Mouse (Mus musculus): ENCODE results near the gene Tmem262. TPM values are rescaled to one million over a fixed set of nuclear protein-coding genes. Genes with fewer than 3 reads are reported as not detected.

The Tmem262 gene
- polyA plus RNA-seq, 1 experiment: 0.13 TPM

- H3K4me3 ChIP-seq: no peak overlapping the region
- peaks cover 3% of the 10 kb centered on the region for H3K36me3 ChIP-seq (ENCODE audit: control insufficient read depth, insufficient read depth)
- no peaks in the 10 kb centered on the region for H3K27me3 ChIP-seq (ENCODE audit: control insufficient read depth, insufficient read depth, insufficient read length)
- H3K4me2 ChIP-seq (ENCODE audit: low read depth): no peak overlapping the region
- peaks cover 5% of the 10 kb centered on the region for H3K79me2 ChIP-seq (ENCODE audit: control insufficient read depth, insufficient read depth)
- no peak overlapping the region for H3ac ChIP-seq (ENCODE audit: control insufficient read depth, insufficient read length)
- TF ChIP-seq POLR2A (IDR thresholded peaks at IDR 0.05; ENCODE audit: insufficient read length, low read depth) (no peak), CEBPB (IDR thresholded peaks at IDR 0.05; ENCODE audit: insufficient read depth, poor library complexity, severe bottlenecking) (no peak), E2F4 (IDR thresholded peaks at IDR 0.05; ENCODE audit: insufficient read depth) (no peak), REST (IDR thresholded peaks at IDR 0.05; ENCODE audit: insufficient read depth, insufficient read length) (no peak), MYOG (IDR thresholded peaks at IDR 0.05; ENCODE audit: control insufficient read depth in 1 of 3, insufficient read depth in 1 of 3, insufficient read length in 2 of 3, low read depth in 2 of 3) (no peak), TCF12 (IDR thresholded peaks at IDR 0.05; ENCODE audit: insufficient read depth, poor library complexity, severe bottlenecking) (no peak), TCF3 (IDR thresholded peaks at IDR 0.05; ENCODE audit: insufficient read length, low read depth) (no peak), POLR2AphosphoS2 (IDR thresholded peaks at IDR 0.05; ENCODE audit: insufficient read length, low read depth) (no peak), MAX (IDR thresholded peaks at IDR 0.05; ENCODE audit: low read depth) (no peak), MYOD1 (IDR thresholded peaks at IDR 0.05; ENCODE audit: control insufficient read depth in 1 of 3, insufficient read length in 2 of 3, low read depth in 2 of 3) (no peak), USF1 (IDR thresholded peaks at IDR 0.05; ENCODE audit: low read depth) (no peak), SRF (IDR thresholded peaks at IDR 0.05; ENCODE audit: control insufficient read depth, insufficient read length, low read depth) (no peak)
These were observed 10.9 kb upstream of the Tmem262 start for GRCm38 (mm10) chr19:6068951-6069350.

- no peak for TF ChIP-seq REST (IDR thresholded peaks at IDR 0.05; ENCODE audit: insufficient read depth, insufficient read length)
- no peak for TF ChIP-seq SRF (IDR thresholded peaks at IDR 0.05; ENCODE audit: control insufficient read depth, insufficient read length, low read depth)
- Histone ChIP-seq H3K36me3 (ENCODE audit: control insufficient read depth, insufficient read depth) (peaks cover 3% of the 10 kb centered on the region), H3K79me2 (ENCODE audit: control insufficient read depth, insufficient read depth) (peaks cover 5% of the 10 kb centered on the region), H3K27me3 (ENCODE audit: control insufficient read depth, insufficient read depth, insufficient read length) (no peaks in the 10 kb centered on the region), H3K4me3 (no peak overlapping the region), H3ac (ENCODE audit: control insufficient read depth, insufficient read length) (no peak overlapping the region), H3K4me2 (ENCODE audit: low read depth) (no peak overlapping the region)
These were observed 10.0 kb upstream of the Tmem262 start for GRCm38 (mm10) chr19:6069851-6070250.

- H3K4me3 ChIP-seq: no peak overlapping the region
- no peak overlapping the region for H3K4me2 ChIP-seq (ENCODE audit: low read depth)
- TF ChIP-seq POLR2AphosphoS2 (IDR thresholded peaks at IDR 0.05; ENCODE audit: insufficient read length, low read depth) (no peak), USF1 (IDR thresholded peaks at IDR 0.05; ENCODE audit: low read depth) (no peak), REST (IDR thresholded peaks at IDR 0.05; ENCODE audit: insufficient read depth, insufficient read length) (no peak), CEBPB (IDR thresholded peaks at IDR 0.05; ENCODE audit: insufficient read depth, poor library complexity, severe bottlenecking) (no peak), MAX (IDR thresholded peaks at IDR 0.05; ENCODE audit: low read depth) (no peak), MYOG (IDR thresholded peaks at IDR 0.05; ENCODE audit: control insufficient read depth in 1 of 3, insufficient read depth in 1 of 3, insufficient read length in 2 of 3, low read depth in 2 of 3) (no peak), TCF3 (IDR thresholded peaks at IDR 0.05; ENCODE audit: insufficient read length, low read depth) (no peak), E2F4 (IDR thresholded peaks at IDR 0.05; ENCODE audit: insufficient read depth) (no peak), SRF (IDR thresholded peaks at IDR 0.05; ENCODE audit: control insufficient read depth, insufficient read length, low read depth) (no peak), POLR2A (IDR thresholded peaks at IDR 0.05; ENCODE audit: insufficient read length, low read depth) (no peak)
- H3ac ChIP-seq (ENCODE audit: control insufficient read depth, insufficient read length): no peak overlapping the region
- peaks cover 3% of the 10 kb centered on the region for H3K36me3 ChIP-seq (ENCODE audit: control insufficient read depth, insufficient read depth)
- peaks cover 11% of the 10 kb centered on the region for H3K79me2 ChIP-seq (ENCODE audit: control insufficient read depth, insufficient read depth)
- no peaks in the 10 kb centered on the region for H3K27me3 ChIP-seq (ENCODE audit: control insufficient read depth, insufficient read depth, insufficient read length)
These were observed 9.1 kb upstream of the Tmem262 start for GRCm38 (mm10) chr19:6070571-6071250.

- peaks cover 3% of the 10 kb centered on the region for H3K36me3 ChIP-seq (ENCODE audit: control insufficient read depth, insufficient read depth)
- TF ChIP-seq MYOG (IDR thresholded peaks at IDR 0.05; ENCODE audit: control insufficient read depth in 1 of 3, insufficient read depth in 1 of 3, insufficient read length in 2 of 3, low read depth in 2 of 3) (no peak), MYOD1 (IDR thresholded peaks at IDR 0.05; ENCODE audit: control insufficient read depth in 1 of 3, insufficient read length in 2 of 3, low read depth in 2 of 3) (no peak), REST (IDR thresholded peaks at IDR 0.05; ENCODE audit: insufficient read depth, insufficient read length) (no peak), POLR2A (IDR thresholded peaks at IDR 0.05; ENCODE audit: insufficient read length, low read depth) (no peak), TCF12 (IDR thresholded peaks at IDR 0.05; ENCODE audit: insufficient read depth, poor library complexity, severe bottlenecking) (no peak), MAX (IDR thresholded peaks at IDR 0.05; ENCODE audit: low read depth) (no peak), CEBPB (IDR thresholded peaks at IDR 0.05; ENCODE audit: insufficient read depth, poor library complexity, severe bottlenecking) (no peak), POLR2AphosphoS2 (IDR thresholded peaks at IDR 0.05; ENCODE audit: insufficient read length, low read depth) (no peak), SRF (IDR thresholded peaks at IDR 0.05; ENCODE audit: control insufficient read depth, insufficient read length, low read depth) (no peak), TCF3 (IDR thresholded peaks at IDR 0.05; ENCODE audit: insufficient read length, low read depth) (no peak), USF1 (IDR thresholded peaks at IDR 0.05; ENCODE audit: low read depth) (no peak), E2F4 (IDR thresholded peaks at IDR 0.05; ENCODE audit: insufficient read depth) (no peak)
- no peak overlapping the region for H3K4me2 ChIP-seq (ENCODE audit: low read depth)
- H3K27me3 ChIP-seq (ENCODE audit: control insufficient read depth, insufficient read depth, insufficient read length): no peaks in the 10 kb centered on the region
- H3K79me2 ChIP-seq (ENCODE audit: control insufficient read depth, insufficient read depth): peaks cover 14% of the 10 kb centered on the region
- H3ac ChIP-seq (ENCODE audit: control insufficient read depth, insufficient read length): no peak overlapping the region
- H3K4me3 ChIP-seq: no peak overlapping the region
These were observed 8.6 kb upstream of the Tmem262 start for GRCm38 (mm10) chr19:6071261-6071660.

DNA sequence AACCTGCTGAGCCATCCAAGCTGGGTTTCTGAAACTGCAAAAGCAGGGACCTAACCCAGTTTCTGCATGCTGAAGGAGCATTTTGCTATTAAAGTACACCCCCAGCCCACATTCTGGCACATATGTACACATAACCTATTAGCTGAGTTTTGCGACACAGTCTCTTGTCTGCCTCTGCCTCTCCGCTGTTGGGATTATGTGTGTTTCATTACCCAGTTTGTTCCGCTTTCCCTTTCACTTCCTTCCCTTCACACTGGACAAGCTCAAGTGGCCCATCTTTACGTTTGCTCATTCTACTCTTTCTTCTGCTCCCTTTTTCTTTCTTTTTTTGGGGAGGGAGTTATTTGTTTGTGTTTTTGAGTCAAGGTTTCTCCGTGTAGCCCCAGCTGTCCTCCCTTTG lies 5.9 kb upstream of the Tmem262 start:
- peaks cover 3% of the 10 kb centered on the region for H3K36me3 ChIP-seq (ENCODE audit: control insufficient read depth, insufficient read depth)
- no peaks in the 10 kb centered on the region for H3K27me3 ChIP-seq (ENCODE audit: control insufficient read depth, insufficient read depth, insufficient read length)
- TF ChIP-seq SRF (IDR thresholded peaks at IDR 0.05; ENCODE audit: control insufficient read depth, insufficient read length, low read depth): no peak
- no peak for TF ChIP-seq USF1 (IDR thresholded peaks at IDR 0.05; ENCODE audit: low read depth)
- no peak for TF ChIP-seq POLR2A (IDR thresholded peaks at IDR 0.05; ENCODE audit: insufficient read length, low read depth)
- TF ChIP-seq TCF12 (IDR thresholded peaks at IDR 0.05; ENCODE audit: insufficient read depth, poor library complexity, severe bottlenecking): no peak
- no peak for TF ChIP-seq TCF3 (IDR thresholded peaks at IDR 0.05; ENCODE audit: insufficient read length, low read depth)
- no peak for TF ChIP-seq MAX (IDR thresholded peaks at IDR 0.05; ENCODE audit: low read depth)
- no peak for TF ChIP-seq MYOG (IDR thresholded peaks at IDR 0.05; ENCODE audit: control insufficient read depth in 1 of 3, insufficient read depth in 1 of 3, insufficient read length in 2 of 3, low read depth in 2 of 3)
- TF ChIP-seq E2F4 (IDR thresholded peaks at IDR 0.05; ENCODE audit: insufficient read depth): no peak
- TF ChIP-seq MYOD1 (IDR thresholded peaks at IDR 0.05; ENCODE audit: control insufficient read depth in 1 of 3, insufficient read length in 2 of 3, low read depth in 2 of 3): no peak
- TF ChIP-seq POLR2AphosphoS2 (IDR thresholded peaks at IDR 0.05; ENCODE audit: insufficient read length, low read depth): no peak
- TF ChIP-seq CEBPB (IDR thresholded peaks at IDR 0.05; ENCODE audit: insufficient read depth, poor library complexity, severe bottlenecking): no peak
- no peak for TF ChIP-seq REST (IDR thresholded peaks at IDR 0.05; ENCODE audit: insufficient read depth, insufficient read length)
- H3K4me2 ChIP-seq (ENCODE audit: low read depth): no peak overlapping the region
- H3ac ChIP-seq (ENCODE audit: control insufficient read depth, insufficient read length): no peak overlapping the region
- no peak overlapping the region for H3K4me3 ChIP-seq
- peaks cover 17% of the 10 kb centered on the region for H3K79me2 ChIP-seq (ENCODE audit: control insufficient read depth, insufficient read depth)

All from myocyte (in vitro differentiated cells).